Mouse (Mus musculus): ENCODE results near the gene Fau. TPM values are rescaled to one million over a fixed set of nuclear protein-coding genes. Genes with fewer than 3 reads are reported as not detected.

Gene Fau
- polyA plus RNA-seq (2012; rRNA removed) = 1,008 and 1,075 TPM in 2 replicates

GRCm38 (mm10) chr19:6057313-6058096 lies at the start of gene Fau, which contains the start of gene Mrpl49:
Gene Fau (plus strand): TSS chr19:6057844.
Gene Mrpl49 (minus strand): TSS chr19:6057785.

GRCm38 (mm10) chr19:6015511-6016315 lies 41.9 kb upstream of the Fau start, which contains the start of gene Capn1:
Gene Capn1 (minus strand): TSS chr19:6015897.

GRCm38 (mm10) chr19:6046294-6047153 lies 11.1 kb upstream of the Fau start, which contains the start of gene Syvn1:
Gene Syvn1 (plus strand): TSS chr19:6046576.

GRCm38 (mm10) chr19:6061021-6061533 lies 3.4 kb downstream of the Fau start, which contains the start of gene Znhit2:
Gene Znhit2 (plus strand): TSS chr19:6061192.

GRCm38 (mm10) chr19:6067724-6068415 lies 10.2 kb downstream of the Fau start, which contains the start of gene Tm7sf2:
Gene Tm7sf2 (minus strand): TSS chr19:6068373.

GRCm38 (mm10) chr19:6076564-6077393 lies 19.1 kb downstream of the Fau start, which contains the start of gene Vps51:
Gene Vps51 (minus strand): TSS chr19:6077231.

GRCm38 (mm10) chr19:6079983-6080480 lies 22.4 kb downstream of the Fau start, which contains the start of gene Tmem262:
Gene Tmem262 (plus strand): TSS chr19:6080033.

GRCm38 (mm10) chr19:6082156-6082555 lies 24.5 kb downstream of the Fau start, which contains the start of gene Gm28374:
Gene Gm28374 (minus strand): TSS chr19:6082256.

GRCm38 (mm10) chr19:6084478-6085248 lies 27.0 kb downstream of the Fau start, which contains the start of the genes Zfpl1 and Cdca5:
Gene Zfpl1 (minus strand): TSS chr19:6084956.
Gene Cdca5 (plus strand): TSS chr19:6084983.

GRCm38 (mm10) chr19:6094119-6094518 lies 36.5 kb downstream of the Fau start, which contains the start of gene AC131692.1:
Gene AC131692.1 (plus strand): TSS chr19:6094419.

GRCm38 (mm10) chr19:6105586-6105985 lies 47.9 kb downstream of the Fau start, which contains the start of gene Naaladl1:
Gene Naaladl1 (plus strand): TSS chr19:6105782.

Other genes with a start within 250 kb of the Fau start
- gene Frmd8, start 182.6 kb upstream of the Fau start, polyA plus RNA-seq (2012; rRNA removed) = 5.5 and 6.7 TPM in 2 replicates
- 10.8 and 11.3 TPM in 2 replicates for gene Slc25a45, start 180.0 kb upstream of the Fau start, polyA plus RNA-seq (2012; rRNA removed)
- gene Tigd3, start 163.7 kb upstream of the Fau start, polyA plus RNA-seq (2012; rRNA removed) = 1.1 and 1.4 TPM in 2 replicates
- 31.6 and 33.1 TPM in 2 replicates for gene Dpf2, start 144.8 kb upstream of the Fau start, polyA plus RNA-seq (2012; rRNA removed)
- 3.1 and 3.5 TPM in 2 replicates for gene Cdc42ep2, start 133.0 kb upstream of the Fau start, polyA plus RNA-seq (2012; rRNA removed)
- gene Pola2, start 93.6 kb upstream of the Fau start, polyA plus RNA-seq (2012; rRNA removed) = 32.2 and 32.9 TPM in 2 replicates
- gene Slc22a20, start 71.7 kb upstream of the Fau start, polyA plus RNA-seq (2012; rRNA removed) = 0.05 and 0.07 TPM in 2 replicates
- 16.0 and 18.9 TPM in 2 replicates for gene Capn1, start 41.9 kb upstream of the Fau start, polyA plus RNA-seq (2012; rRNA removed)
- 12.0 and 13.7 TPM in 2 replicates for gene Syvn1, start 11.3 kb upstream of the Fau start, polyA plus RNA-seq (2012; rRNA removed)
- gene Mrpl49, start 59 bp upstream of the Fau start, polyA plus RNA-seq (2012; rRNA removed) = 22.4 and 23.7 TPM in 2 replicates
- 18.6 and 20.3 TPM in 2 replicates for gene Znhit2, start 3.3 kb downstream of the Fau start, polyA plus RNA-seq (2012; rRNA removed)
- gene Tm7sf2, start 10.5 kb downstream of the Fau start, polyA plus RNA-seq (2012; rRNA removed) = 74.1 and 93.2 TPM in 2 replicates
- 20.2 and 24.9 TPM in 2 replicates for gene Vps51, start 19.4 kb downstream of the Fau start, polyA plus RNA-seq (2012; rRNA removed)
- gene Tmem262, start 22.2 kb downstream of the Fau start, polyA plus RNA-seq (2012; rRNA removed) = not detected in 2 replicates
- 0.26 and 0.29 TPM in 2 replicates for gene Gm28374, start 24.4 kb downstream of the Fau start, polyA plus RNA-seq (2012; rRNA removed)
- gene Zfpl1, start 27.1 kb downstream of the Fau start, polyA plus RNA-seq (2012; rRNA removed) = 18.7 and 21.2 TPM in 2 replicates
- 11.0 and 11.4 TPM in 2 replicates for gene Cdca5, start 27.1 kb downstream of the Fau start, polyA plus RNA-seq (2012; rRNA removed)
- 0.14 and 0.23 TPM in 2 replicates for gene AC131692.1, start 36.6 kb downstream of the Fau start, polyA plus RNA-seq (2012; rRNA removed)
- 2.1 TPM in 2 replicates for gene Naaladl1, start 47.9 kb downstream of the Fau start, polyA plus RNA-seq (2012; rRNA removed)
- 12.5 and 12.8 TPM in 2 replicates for gene Sac3d1, start 60.8 kb downstream of the Fau start, polyA plus RNA-seq (2012; rRNA removed)
- 32.0 and 35.8 TPM in 2 replicates for gene Snx15, start 70.5 kb downstream of the Fau start, polyA plus RNA-seq (2012; rRNA removed)
- 1.4 and 1.5 TPM in 2 replicates for gene Batf2, start 83.1 kb downstream of the Fau start, polyA plus RNA-seq (2012; rRNA removed)
- gene Arl2, start 83.7 kb downstream of the Fau start, polyA plus RNA-seq (2012; rRNA removed) = 16.7 and 18.5 TPM in 2 replicates
- gene Majin, start 126.5 kb downstream of the Fau start, polyA plus RNA-seq (2012; rRNA removed) = 0.05 TPM in 2 replicates
- not detected in 2 replicates for gene Gpha2, start 168.5 kb downstream of the Fau start, polyA plus RNA-seq (2012; rRNA removed)
- 4.8 and 5.2 TPM in 2 replicates for gene Ppp2r5b, start 178.0 kb downstream of the Fau start, polyA plus RNA-seq (2012; rRNA removed)
- gene Atg2a, start 183.8 kb downstream of the Fau start, polyA plus RNA-seq (2012; rRNA removed) = 5.6 and 6.8 TPM in 2 replicates
- gene Ehd1, start 218.9 kb downstream of the Fau start, polyA plus RNA-seq (2012; rRNA removed) = 57.5 and 76.1 TPM in 2 replicates
- gene Cdc42bpg, start 248.6 kb downstream of the Fau start, polyA plus RNA-seq (2012; rRNA removed) = 4.2 and 5.4 TPM in 2 replicates

Data from liver, embryonic 18 days (tissue).